Mouse (Mus musculus) cerebellum, adult 2 months (tissue): ENCODE results near the gene Csde1.

Experiments used
- CTCF ChIP-seq: fragments of 200-500 bp; IDR thresholded peaks from 2 replicates; pipeline ENCODE4 v1.5.1; 2011; ENCODE audit warnings: low read depth, mild to moderate bottlenecking, control low read depth, low read length, moderate library complexity, borderline replicate concordance; ENCODE audit not compliant: insufficient read depth
- POLR2A ChIP-seq: fragments of 200-500 bp; IDR thresholded peaks from 2 replicates; pipeline ENCODE4 v1.6.1; 2011; ENCODE audit warnings: low read length, control low read depth, borderline replicate concordance; ENCODE audit not compliant: insufficient read depth

DNA sequence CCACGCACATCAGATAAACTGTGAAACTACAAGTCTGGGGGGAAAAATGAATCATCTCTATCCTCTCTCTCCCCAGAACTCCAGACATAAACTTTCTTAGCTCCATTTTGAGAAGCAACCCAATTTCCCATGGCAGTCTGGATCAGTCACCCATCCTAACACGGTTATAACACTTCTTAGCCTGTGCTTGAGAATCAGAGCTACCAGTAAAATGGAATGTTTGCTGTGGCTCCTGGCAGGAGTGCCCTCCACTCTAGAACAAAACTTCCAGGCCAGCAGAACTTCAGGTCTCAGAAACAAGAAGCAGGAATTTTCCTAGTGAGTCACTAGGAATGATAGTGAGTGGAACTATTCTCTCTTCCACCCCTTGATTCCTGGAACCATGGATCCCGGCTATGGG, 49.7 kb upstream of the Csde1 start:
- TF ChIP-seq POLR2A: no peak
- no peak for TF ChIP-seq CTCF
